18 mouse cellular contexts compared by ENCODE assay signal in the genomic region with DNA sequence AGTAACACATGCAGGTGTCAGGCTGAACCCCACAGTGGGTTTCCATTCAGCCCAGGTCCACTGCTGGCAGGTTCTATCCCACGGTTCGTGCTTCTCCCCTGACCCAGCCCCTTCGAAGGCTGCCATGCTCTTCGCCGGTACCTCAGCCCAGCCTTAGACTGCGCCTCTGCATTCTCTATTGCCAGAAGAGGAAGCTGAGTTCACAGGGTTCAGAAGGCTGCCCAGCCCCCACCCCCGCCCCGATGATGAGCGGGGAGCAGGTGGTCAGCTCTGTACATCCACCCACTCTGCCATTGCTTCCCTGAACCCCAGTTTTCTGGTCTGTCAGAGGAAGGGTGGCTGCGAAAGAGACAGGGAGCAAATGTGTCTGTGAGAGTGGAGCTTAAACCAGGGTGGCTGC. TPM values are rescaled to one million over a fixed set of nuclear protein-coding genes. Genes with fewer than 3 reads are reported as not detected.
DNase-seq lines count a peak whose midpoint lies in the region; ATAC-seq lines count a peak whose summit lies in the region.
"Had no signal": no experiment of that assay in that cellular context is flagged by ENCODE, and none has a peak within 500 bp of the region (broad histone marks: within the 10 kb centered on the region; RNA-seq: fewer than 3 reads in every experiment).

No protein-coding gene starts in this region.

- no peak overlapping the region for H3K9ac ChIP-seq in embryonic facial prominence, embryonic 15.5 days
- H3K9ac ChIP-seq in forebrain, embryonic 13.5 days = no peak overlapping the region
- no peak overlapping the region for H3K9ac ChIP-seq in hindbrain, embryonic 15.5 days
- no peak overlapping the region; the same call in 1 of the 2 replicates for H3K9ac ChIP-seq in neural tube, embryonic 13.5 days
- no peak overlapping the region for H3K9ac ChIP-seq in liver, embryonic 12.5 days
- H3K9ac ChIP-seq: embryonic facial prominence, embryonic 12.5 days; heart, embryonic 13.5 days had no signal

- no peak overlapping the region for H3K4me2 ChIP-seq in embryonic facial prominence, embryonic 15.5 days (replicated peaks)
- H3K4me2 ChIP-seq in forebrain, embryonic 13.5 days = no peak overlapping the region
- H3K4me2 ChIP-seq in hindbrain, embryonic 15.5 days = no peak overlapping the region
- H3K4me2 ChIP-seq in neural tube, embryonic 13.5 days = no peak overlapping the region
- H3K4me2 ChIP-seq in liver, embryonic 12.5 days = no peak overlapping the region
- H3K4me2 ChIP-seq: embryonic facial prominence, embryonic 12.5 days; heart, embryonic 13.5 days had no signal

- ATAC-seq in embryonic facial prominence, embryonic 15.5 days (ENCODE audit: insufficient number of reproducible peaks, low FRiP score, low TSS enrichment, low read depth) = 0 out of 2 replicates have a peak, but pooled peaks have one; percentile 18
- ATAC-seq in forebrain, embryonic 13.5 days = no peak
- 0 out of 2 replicates have a peak, but pooled peaks have one; percentile 25 for ATAC-seq in hindbrain, embryonic 15.5 days (ENCODE audit: low FRiP score, low read depth)
- peak; percentile 44 for ATAC-seq in neural tube, embryonic 13.5 days (ENCODE audit: low read depth)
- ATAC-seq in erythroid progenitor cell, adult 5-6 weeks (replicated peaks; ENCODE audit: low FRiP score, poor library complexity, severe bottlenecking) = no peak
- ATAC-seq in liver, embryonic 12.5 days = no peak

- WGBS in embryonic facial prominence, embryonic 15.5 days = 33% methylated on average over 10 of the region's 10 CpGs
- WGBS in forebrain, embryonic 13.5 days = 20% methylated on average over 10 of the region's 10 CpGs
- 28% methylated on average over 10 of the region's 10 CpGs for WGBS in hindbrain, embryonic 15.5 days
- WGBS in neural tube, embryonic 13.5 days = 33% methylated on average over 10 of the region's 10 CpGs
- WGBS in liver, embryonic 12.5 days (ENCODE audit: insufficient replicate concordance) = 46% methylated on average over 10 of the region's 10 CpGs

- no peak for DNase-seq in heart, adult 11 months
- DNase-seq: adrenal gland, postnatal 25 days; cerebellum, adult 8-10 months; heart, postnatal 4 days; kidney, adult 11 months; kidney, postnatal 4 days; lung, postnatal 14 days had no signal

- H3K4me1 ChIP-seq in embryonic facial prominence, embryonic 15.5 days = peaks cover 13% of the 10 kb centered on the region
- H3K4me1 ChIP-seq in forebrain, embryonic 13.5 days = peaks cover 23% of the 10 kb centered on the region
- peaks cover 26% of the 10 kb centered on the region for H3K4me1 ChIP-seq in hindbrain, embryonic 15.5 days (replicated peaks)
- H3K4me1 ChIP-seq in neural tube, embryonic 13.5 days (replicated peaks) = peaks cover 40% of the 10 kb centered on the region
- H3K4me1 ChIP-seq in liver, embryonic 12.5 days = no peaks in the 10 kb centered on the region

- H3K36me3 ChIP-seq in embryonic facial prominence, embryonic 15.5 days = no peaks in the 10 kb centered on the region
- no peaks in the 10 kb centered on the region for H3K36me3 ChIP-seq in forebrain, embryonic 13.5 days (ENCODE audit: poor library complexity, severe bottlenecking)
- no peaks in the 10 kb centered on the region for H3K36me3 ChIP-seq in hindbrain, embryonic 15.5 days
- no peaks in the 10 kb centered on the region for H3K36me3 ChIP-seq in neural tube, embryonic 13.5 days
- no peaks in the 10 kb centered on the region for H3K36me3 ChIP-seq in liver, embryonic 12.5 days
- H3K36me3 ChIP-seq: embryonic facial prominence, embryonic 12.5 days; heart, embryonic 13.5 days had no signal

- no peaks in the 10 kb centered on the region for H3K9me3 ChIP-seq in embryonic facial prominence, embryonic 15.5 days (replicated peaks)
- H3K9me3 ChIP-seq in forebrain, embryonic 13.5 days (replicated peaks) = no peaks in the 10 kb centered on the region
- H3K9me3 ChIP-seq in hindbrain, embryonic 15.5 days = no peaks in the 10 kb centered on the region
- no peaks in the 10 kb centered on the region for H3K9me3 ChIP-seq in neural tube, embryonic 13.5 days
- no peaks in the 10 kb centered on the region for H3K9me3 ChIP-seq in liver, embryonic 12.5 days (replicated peaks)
- H3K9me3 ChIP-seq: embryonic facial prominence, embryonic 12.5 days; heart, embryonic 13.5 days had no signal

- no peak overlapping the region for H3K4me3 ChIP-seq in embryonic facial prominence, embryonic 15.5 days (replicated peaks)
- H3K4me3 ChIP-seq in forebrain, embryonic 13.5 days = no peak overlapping the region
- H3K4me3 ChIP-seq in hindbrain, embryonic 15.5 days = no peak overlapping the region
- H3K4me3 ChIP-seq in neural tube, embryonic 13.5 days = no peak overlapping the region
- no peak overlapping the region for H3K4me3 ChIP-seq in liver, embryonic 12.5 days
- H3K4me3 ChIP-seq: embryonic facial prominence, embryonic 12.5 days; heart, embryonic 13.5 days had no signal

- H3K27me3 ChIP-seq in embryonic facial prominence, embryonic 15.5 days = no peaks in the 10 kb centered on the region
- H3K27me3 ChIP-seq in forebrain, embryonic 13.5 days = no peaks in the 10 kb centered on the region
- H3K27me3 ChIP-seq in hindbrain, embryonic 15.5 days = no peaks in the 10 kb centered on the region
- no peaks in the 10 kb centered on the region; the same call in 1 of the 2 replicates for H3K27me3 ChIP-seq in neural tube, embryonic 13.5 days
- H3K27me3 ChIP-seq in liver, embryonic 12.5 days (replicated peaks) = no peaks in the 10 kb centered on the region
- H3K27me3 ChIP-seq: embryonic facial prominence, embryonic 12.5 days; heart, embryonic 13.5 days had no signal

- H3K27ac ChIP-seq in embryonic facial prominence, embryonic 15.5 days (replicated peaks) = no peak overlapping the region
- H3K27ac ChIP-seq in forebrain, embryonic 13.5 days = 0 out of 2 replicates have a peak overlapping the region, but pooled peaks have one; percentile 14
- no peak overlapping the region; the same call in 1 of the 2 replicates for H3K27ac ChIP-seq in hindbrain, embryonic 15.5 days (replicated peaks)
- H3K27ac ChIP-seq in neural tube, embryonic 13.5 days (replicated peaks) = peak overlapping the region; percentile 53
- no peak overlapping the region for H3K27ac ChIP-seq in liver, embryonic 12.5 days
- H3K27ac ChIP-seq: embryonic facial prominence, embryonic 12.5 days; heart, embryonic 13.5 days had no signal

RNA-seq across cellular contexts. Expression of a gene that starts 8.3 kb away (rescaled TPM):
- polyA plus RNA-seq in embryonic facial prominence, embryonic 15.5 days (2015; fragmentation: Nextera tagmentation; extraction: Ambion mirVana) = 1.2 and 1.4 TPM in 2 replicates
- 0.25 TPM in 1 of 2 replicates, not detected in the other for polyA plus RNA-seq in forebrain, embryonic 13.5 days (2015; fragmentation: Nextera tagmentation; extraction: Ambion mirVana)
- 0.13 and 0.53 TPM in 2 replicates for polyA plus RNA-seq in hindbrain, embryonic 15.5 days (2015; fragmentation: Nextera tagmentation; extraction: Ambion mirVana)
- polyA plus RNA-seq in neural tube, embryonic 13.5 days (2015; fragmentation: Nextera tagmentation; extraction: Ambion mirVana) = 0.25 and 0.63 TPM in 2 replicates
- not detected in 2 replicates for total RNA-seq in erythroid progenitor cell, adult 5-6 weeks (2015; ENCODE audit: low replicate concordance)
- not detected in 2 replicates for total RNA-seq in erythroid progenitor cell, adult 5-6 weeks (2017; ENCODE audit: low replicate concordance)
- polyA plus RNA-seq in liver, embryonic 12.5 days (2016; fragmentation: Nextera tagmentation; extraction: Ambion mirVana) = 0.11 and 0.13 TPM in 2 replicates
- total RNA-seq: ES-E14; gastrocnemius, adult 18-20 months; megakaryocyte-erythroid progenitor cell, adult 5-6 weeks had no signal

Comparison
In these comparisons a context has a peak if more than half of its experiments do, and no peak if none do; other contexts are left out.
1. ATAC-seq: peak in embryonic facial prominence, embryonic 15.5 days (single experiment), hindbrain, embryonic 15.5 days (single experiment) and neural tube, embryonic 13.5 days (single experiment); none in forebrain, embryonic 13.5 days (single experiment), erythroid progenitor cell, adult 5-6 weeks (single experiment) and liver, embryonic 12.5 days (single experiment).
2. H3K27ac ChIP-seq: peak in forebrain, embryonic 13.5 days (single experiment) and neural tube, embryonic 13.5 days (single experiment); none in embryonic facial prominence, embryonic 15.5 days (single experiment), hindbrain, embryonic 15.5 days (single experiment) and liver, embryonic 12.5 days (single experiment).